Mouse (Mus musculus): ENCODE data around the gene Atp23.
A peak's percentile ranks its signal among the peaks of the same experiment; 100 is the strongest.

Gene Atp23

GRCm38 (mm10) chr10:126900821-126901487, at the start of gene Atp23:
TSS of gene Atp23 (minus strand) at chr10:126901355.
- DNase-seq (ENCODE audit: low spot score), result peak; percentile 88

GRCm38 (mm10) chr10:126950572-126950971, 49.4 kb upstream of the Atp23 start:
- no peak for DNase-seq (ENCODE audit: low spot score)

GRCm38 (mm10) chr10:126949824-126950223, 48.7 kb upstream of the Atp23 start:
- DNase-seq (ENCODE audit: low spot score), result no peak

- no peak for DNase-seq (ENCODE audit: low spot score)
These were observed 44.4 kb upstream of the Atp23 start for GRCm38 (mm10) chr10:126945531-126945930.

DNA sequence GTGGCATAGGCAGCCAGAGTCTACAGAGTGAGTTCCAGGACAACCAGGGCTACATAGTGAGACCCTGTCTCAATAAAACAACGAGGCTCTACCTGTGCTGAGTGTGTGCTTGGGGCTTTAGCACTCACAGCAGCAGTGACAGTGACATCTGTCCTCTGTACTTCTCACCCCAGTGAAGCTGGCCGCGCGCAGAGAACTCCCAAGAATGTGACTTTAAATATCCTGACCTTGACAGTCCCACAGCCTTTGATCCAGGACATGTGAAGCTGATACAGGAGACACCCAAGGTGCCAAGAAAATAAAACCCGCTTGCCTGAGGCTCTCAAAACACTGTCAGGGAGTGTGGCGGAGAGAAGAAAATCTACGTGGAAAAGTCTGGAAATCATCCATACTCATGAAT, 39.8 kb upstream of the Atp23 start:
- DNase-seq (ENCODE audit: low spot score), result no peak

DNA sequence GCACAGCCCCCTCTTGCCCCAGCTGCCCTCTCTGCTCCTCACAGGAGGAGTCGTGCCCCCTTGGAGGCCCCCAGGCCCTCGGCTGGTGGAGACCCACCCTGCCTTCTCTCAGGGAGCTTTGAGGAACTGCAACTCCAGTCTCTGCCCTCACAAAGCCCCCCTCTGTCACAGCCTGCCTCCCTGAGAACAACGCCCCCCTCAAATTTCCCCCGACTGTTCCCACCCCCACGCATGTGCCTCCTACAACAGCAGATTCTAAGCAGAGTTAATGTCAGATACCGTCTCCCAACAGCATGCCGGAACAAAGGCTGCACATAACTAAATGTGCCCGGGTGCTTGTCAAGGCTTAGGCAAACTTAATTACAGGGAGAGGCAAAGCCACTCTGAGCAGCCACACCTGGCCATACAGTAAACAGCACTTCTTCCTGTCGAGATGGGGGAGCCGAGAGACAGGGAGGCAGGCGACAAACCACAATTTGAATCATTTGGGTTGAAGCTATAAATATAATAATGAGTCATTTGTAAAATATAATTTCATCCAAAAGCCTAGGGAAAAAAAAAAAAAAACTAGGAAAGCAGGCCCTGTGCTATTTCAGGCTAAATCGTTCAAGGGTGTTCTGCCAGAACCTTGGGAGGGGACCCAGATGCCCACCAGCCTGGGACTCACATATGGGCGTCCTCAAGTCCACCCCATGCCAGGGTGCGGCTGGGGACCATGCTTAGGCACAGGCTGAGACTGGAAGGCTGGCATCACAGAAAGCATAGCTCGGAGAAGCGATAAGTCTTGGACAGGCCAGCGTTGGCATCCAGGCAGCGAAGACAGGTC, 34.6 kb upstream of the Atp23 start:
- DNase-seq (ENCODE audit: low spot score), result no peak

DNA sequence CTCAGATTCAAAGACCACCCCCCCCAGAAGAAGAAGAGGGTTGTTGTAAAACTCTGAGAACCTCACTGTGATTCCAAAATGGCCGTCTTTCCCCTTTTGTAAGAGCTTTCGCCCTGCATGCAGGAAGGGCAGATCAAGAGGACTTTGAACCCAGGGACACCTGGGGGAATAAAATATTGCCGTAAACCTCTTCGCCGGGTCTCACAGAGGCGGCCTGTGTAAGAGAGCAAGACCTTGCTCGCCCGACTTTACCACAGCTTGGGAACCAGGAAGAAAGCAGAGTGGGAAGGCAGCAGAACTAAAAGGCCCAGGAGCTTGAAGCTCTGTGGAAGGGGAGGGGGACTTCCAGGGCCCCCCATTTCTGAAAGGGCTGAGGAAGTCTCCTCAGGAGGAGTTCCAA, 34.0 kb upstream of the Atp23 start:
- no peak for DNase-seq (ENCODE audit: low spot score)

DNA sequence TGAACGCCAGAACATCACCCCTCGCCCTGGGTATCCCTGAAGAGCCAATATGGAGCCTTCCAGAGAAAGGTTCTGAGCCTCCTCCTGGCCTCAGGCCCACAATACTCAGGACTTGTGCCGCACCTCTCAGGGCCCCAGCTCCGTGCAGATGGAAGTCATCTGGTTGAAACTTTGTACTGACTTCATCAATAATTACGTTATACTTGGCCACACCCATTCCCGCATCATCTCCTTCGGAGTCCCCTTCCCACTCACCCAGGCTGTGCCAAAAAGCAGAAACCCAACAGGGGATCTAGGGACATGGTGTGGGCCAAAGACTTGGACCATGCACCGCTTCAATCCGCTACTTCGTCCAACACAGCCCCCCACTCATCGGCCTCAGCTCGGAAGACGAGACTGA, 33.4 kb upstream of the Atp23 start:
- no peak for DNase-seq (ENCODE audit: low spot score)

- no peak for DNase-seq (ENCODE audit: low spot score)
These were observed 30.6 kb upstream of the Atp23 start for GRCm38 (mm10) chr10:126931760-126932139.

DNA sequence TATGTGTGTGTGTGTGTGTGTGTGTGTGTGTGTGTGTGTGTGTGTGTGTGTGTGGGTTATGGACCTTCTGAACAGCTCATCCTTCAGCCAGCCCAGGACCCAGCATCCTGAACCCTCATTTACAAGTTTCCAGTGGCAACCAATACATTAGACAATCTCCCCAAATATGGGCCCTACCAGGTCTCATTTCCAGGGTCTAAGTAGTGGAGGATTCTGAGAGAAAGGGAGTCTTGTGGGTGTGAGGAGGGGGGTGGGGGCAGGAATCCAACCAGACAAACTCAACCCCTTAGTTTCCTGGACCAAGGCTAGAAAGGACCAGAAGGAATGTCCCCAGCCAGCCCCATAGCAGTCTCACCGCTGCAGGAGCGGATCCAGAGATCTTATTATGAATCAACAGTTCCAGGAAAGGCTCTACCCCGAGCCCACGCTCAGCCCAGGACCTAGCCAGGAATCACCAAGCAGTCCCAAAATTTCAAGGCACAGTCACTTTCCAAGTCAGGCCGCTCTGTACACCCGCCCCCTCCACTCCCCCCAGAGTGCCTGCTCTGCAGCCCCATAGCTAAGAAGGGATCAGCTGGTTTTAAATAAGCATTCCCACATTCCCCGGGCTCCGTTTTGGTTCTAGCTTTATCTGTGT, 30.1 kb upstream of the Atp23 start:
- no peak for DNase-seq (ENCODE audit: low spot score)

DNA sequence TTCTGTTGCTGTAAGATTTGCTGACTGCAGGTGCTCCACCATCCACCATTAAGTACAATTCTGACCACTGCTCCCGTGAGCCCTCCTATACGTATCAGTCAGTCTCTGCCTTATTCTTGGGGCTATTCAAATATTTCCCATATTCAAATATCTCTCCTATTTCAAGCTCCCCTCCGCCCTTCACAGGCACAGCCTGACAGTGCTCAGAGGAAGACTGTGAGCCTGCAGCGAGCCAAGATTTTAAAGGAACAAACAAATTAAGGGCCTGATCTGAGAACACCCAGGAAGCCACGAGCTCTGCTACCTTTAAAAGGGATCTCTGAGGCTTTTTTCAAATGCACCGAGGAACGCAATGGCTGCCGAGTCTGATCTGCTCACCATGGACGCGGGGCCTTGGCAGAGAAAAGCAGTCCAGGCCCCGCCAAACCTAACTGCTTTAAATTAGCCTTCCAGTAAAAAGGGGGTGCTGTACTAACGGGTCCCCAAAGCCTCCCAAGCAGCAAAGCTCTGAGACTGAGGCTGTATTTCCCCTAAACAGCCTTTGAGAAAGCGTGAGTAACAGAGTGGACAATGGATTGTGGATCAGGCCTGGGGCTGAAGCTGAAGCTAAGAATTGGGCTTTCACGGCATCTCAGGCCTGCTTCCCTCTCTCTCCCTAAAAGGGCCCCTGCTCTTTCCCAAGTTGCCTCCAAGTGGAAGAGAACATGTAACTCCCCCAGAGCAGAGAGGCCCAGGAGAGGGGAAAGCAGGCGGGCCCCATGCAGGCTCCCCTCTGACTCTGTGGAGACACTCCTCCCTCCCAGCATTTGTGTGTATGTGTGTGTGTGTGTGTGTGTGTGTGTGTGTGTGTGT, 29.3 kb upstream of the Atp23 start:
- no peak for DNase-seq (ENCODE audit: low spot score)

- no peak for DNase-seq (ENCODE audit: low spot score)
These were observed 28.4 kb upstream of the Atp23 start for GRCm38 (mm10) chr10:126929543-126929942.

GRCm38 (mm10) chr10:126928819-126929206, 27.7 kb upstream of the Atp23 start:
- DNase-seq (ENCODE audit: low spot score), result no peak

DNA sequence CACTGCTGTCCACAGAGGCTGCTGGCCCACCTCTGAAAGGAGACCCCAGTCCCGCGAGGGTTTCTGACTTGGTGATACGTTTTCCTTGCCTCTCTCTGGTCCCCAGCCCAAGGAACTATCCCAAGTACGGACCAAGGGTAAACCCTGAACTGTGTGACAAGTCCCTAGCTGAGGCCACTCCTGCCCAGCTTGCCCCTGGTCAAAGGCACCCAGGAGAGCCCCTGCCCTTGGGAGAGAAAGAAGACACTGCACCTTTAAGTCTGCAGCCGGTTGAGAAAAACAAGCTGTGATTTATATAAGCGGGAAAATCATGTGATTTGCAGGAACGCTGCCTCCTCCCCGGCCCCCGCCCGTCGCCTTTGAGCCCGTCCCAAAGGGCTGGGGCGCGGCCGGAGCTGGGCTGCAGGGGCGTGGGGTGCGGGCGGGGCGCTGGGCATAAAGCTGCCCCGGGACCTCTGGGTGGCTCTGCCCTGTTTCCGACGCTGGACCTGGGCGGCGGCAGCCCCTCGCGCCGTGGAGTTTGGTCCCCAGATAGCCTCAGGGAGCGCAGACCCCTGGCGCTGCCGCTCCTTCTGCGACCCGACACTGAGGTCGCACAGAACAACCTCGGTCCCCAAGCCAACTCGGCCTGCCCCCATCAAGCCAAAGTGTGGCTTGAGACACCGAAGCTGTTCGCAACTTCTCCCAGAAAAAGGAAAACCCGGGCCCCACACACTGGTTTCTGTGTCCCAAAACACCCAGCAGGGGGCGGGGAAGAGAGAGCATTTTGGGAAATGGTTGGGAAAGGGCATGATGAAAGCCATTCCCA, 27.1 kb upstream of the Atp23 start:
- no peak for DNase-seq (ENCODE audit: low spot score)

DNA sequence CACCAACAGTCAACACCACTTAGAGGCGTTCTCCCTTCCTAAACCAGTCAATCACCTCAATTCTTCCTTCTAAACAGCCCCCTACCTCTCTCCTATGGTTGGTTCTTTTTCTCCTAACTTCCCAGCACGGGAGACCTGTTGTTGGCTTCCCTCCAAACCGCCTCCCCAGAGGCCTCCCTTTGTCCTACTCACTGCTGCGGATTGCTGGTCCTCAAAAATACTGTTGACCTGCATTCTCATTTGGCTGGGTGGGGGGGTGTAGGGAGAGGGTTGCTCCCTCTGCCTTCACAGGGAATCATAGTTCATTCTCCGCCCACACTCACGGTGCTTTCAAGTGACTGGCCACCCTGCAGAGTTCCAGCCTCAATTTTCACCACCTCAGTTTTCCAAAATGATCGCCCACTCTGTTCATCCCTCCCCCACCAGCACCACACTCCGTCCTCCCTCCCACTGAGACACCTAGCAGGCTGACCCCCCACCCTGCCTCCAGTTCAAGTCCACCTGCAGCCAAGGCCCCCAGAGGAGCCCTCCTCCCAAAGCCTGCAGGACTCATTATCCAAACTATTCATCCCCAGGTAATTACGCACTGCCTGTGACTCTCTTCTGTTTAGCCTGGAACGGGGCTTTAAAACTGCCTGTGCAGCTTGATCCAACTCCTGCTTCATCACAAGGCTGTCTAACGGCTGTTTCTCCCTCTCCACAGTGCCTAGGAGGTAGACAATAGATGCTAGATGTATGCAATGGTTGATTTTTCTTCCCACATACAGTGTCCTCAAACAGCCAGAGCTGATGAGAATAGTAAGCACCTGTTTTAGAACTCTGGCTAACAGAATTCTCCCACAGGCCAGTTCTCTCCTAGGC, 26.2 kb upstream of the Atp23 start:
- no peak for DNase-seq (ENCODE audit: low spot score)

DNA sequence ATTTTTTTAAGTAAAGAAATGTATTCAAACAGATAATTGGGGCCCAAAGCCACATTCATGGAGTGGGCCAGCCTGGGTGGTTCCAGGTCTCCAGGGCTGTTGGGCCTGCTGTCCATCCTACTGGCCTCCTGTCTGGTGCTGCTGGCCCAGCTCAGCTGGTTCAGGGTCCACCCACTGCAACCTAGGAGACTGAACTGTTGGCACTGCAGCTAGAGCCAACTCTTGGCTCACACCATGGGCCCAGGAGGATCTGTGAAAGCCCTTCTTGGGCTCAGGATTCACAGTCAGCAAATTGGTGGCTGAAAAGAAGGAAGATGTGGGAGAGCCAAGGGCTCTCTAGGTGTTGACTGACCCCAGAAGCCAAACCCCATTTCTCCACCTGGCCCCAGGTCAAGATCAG, 24.2 kb upstream of the Atp23 start:
- DNase-seq (ENCODE audit: low spot score), result no peak

DNA sequence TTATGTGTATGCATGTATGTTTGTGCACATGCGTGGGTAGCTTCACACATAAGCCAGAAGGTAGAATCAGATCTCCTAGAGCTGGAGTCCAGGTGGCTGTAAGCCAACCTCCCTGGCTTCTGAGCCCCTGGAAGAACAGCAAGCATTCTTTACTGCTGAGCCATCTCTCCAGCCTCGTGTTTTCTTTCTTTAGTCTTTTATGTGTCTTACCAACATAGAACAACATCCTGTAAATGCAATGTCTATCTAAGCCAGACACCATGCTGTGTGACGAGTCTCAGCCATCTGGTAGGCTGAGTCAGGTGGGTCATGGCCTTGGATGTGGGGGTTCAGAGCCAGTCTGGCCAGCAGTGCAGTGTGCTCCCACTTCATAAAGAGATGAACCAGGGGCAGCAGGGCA, 22.9 kb upstream of the Atp23 start:
- no peak for DNase-seq (ENCODE audit: low spot score)

DNA sequence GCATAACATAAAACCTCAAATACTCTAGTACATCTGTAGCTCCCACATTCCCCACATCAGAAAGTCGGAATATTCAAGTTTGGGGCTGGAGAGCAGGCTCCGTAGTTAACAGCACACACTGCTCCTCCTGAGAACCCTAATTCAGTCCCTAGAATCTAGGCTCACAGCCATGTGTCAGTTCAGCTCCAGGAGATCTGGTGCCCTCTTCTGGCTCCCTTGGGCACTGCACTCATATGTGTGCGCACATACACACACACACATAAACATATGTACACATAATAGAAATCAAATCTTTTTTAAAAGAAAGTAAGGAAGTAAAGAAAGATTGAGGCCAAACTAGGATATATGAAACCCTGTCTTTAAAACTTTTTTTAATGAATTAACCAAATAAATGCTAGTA, 19.1 kb upstream of the Atp23 start:
- DNase-seq (ENCODE audit: low spot score), result no peak

DNA sequence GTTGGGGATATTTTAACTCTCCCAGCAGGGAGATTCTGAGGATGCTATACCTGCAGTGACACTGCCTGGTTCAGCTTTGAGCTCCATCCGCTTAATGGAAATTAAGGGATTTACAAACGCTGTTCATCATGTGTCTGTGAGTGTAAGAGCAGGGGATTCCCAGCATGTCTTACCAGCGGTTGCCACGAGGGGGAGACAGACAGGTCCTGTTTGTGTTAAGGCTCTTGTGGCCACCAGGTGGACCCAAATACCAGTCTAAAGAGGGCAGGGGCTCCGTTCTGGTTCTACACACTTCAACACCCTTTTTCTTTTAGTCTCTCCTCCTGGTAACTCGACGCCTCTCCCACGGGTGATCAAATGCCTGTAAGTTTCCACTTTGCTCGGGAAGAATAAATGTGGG, 17.9 kb upstream of the Atp23 start:
- DNase-seq (ENCODE audit: low spot score), result peak; percentile 89

DNA sequence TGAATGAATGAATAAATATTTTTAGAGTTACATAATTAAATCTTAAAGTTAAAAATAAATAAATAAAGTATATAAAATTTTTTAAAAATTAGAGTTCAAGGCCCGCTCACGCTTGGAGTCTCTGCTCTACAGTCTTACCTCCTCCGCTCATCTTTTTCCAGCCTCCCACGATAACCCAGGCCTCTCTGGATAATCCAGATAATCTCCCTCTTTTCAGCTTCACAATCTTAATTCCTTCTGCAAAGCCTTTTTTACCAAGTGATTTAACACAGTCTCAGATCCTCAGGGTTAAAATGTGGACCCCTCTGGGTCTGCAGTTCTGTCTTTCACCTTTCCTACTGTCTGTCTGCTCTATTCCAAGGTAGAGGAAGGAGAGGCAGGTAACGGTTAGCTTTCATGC, 13.1 kb upstream of the Atp23 start:
- DNase-seq (ENCODE audit: low spot score), result no peak

- no peak for DNase-seq (ENCODE audit: low spot score)
These were observed 10.3 kb upstream of the Atp23 start for GRCm38 (mm10) chr10:126911479-126911878.

All from T-cell, adult 2 months (primary cell).